Mouse (Mus musculus): ENCODE measurements around the gene Vipr1. TPM values are rescaled to one million over a fixed set of nuclear protein-coding genes. Genes with fewer than 3 reads are reported as not detected.
A peak's percentile ranks its signal among the peaks of the same experiment; 100 is the strongest.

The Vipr1 gene
- total RNA-seq, 4 experiments from 2014 or later, result 0.96 to 2.0 (median 1.2) TPM

GRCm38 (mm10) chr9:121677476-121677875 is 35.0 kb downstream of the Vipr1 start:
- no peak for DNase-seq (ENCODE audit: low spot score in 2 of 2)

GRCm38 (mm10) chr9:121679549-121679948 is 37.0 kb downstream of the Vipr1 start:
- peak in 1 of 2 experiments; percentile 24 for DNase-seq (ENCODE audit: low spot score in 2 of 2)

- no peak for DNase-seq (ENCODE audit: low spot score in 2 of 2)
Measured at GRCm38 (mm10) chr9:121681191-121681590, 38.7 kb downstream of the Vipr1 start.

- no peak for DNase-seq (ENCODE audit: low spot score in 2 of 2)
Measured at GRCm38 (mm10) chr9:121682037-121682680, 39.6 kb downstream of the Vipr1 start.

- no peak for DNase-seq (ENCODE audit: low spot score in 2 of 2)
Measured at GRCm38 (mm10) chr9:121684702-121685101, 42.2 kb downstream of the Vipr1 start.

- no peak for DNase-seq (ENCODE audit: low spot score in 2 of 2)
Measured at GRCm38 (mm10) chr9:121690200-121690651, 47.7 kb downstream of the Vipr1 start.

GRCm38 (mm10) chr9:121690734-121691133 is 48.2 kb downstream of the Vipr1 start:
- no peak for DNase-seq (ENCODE audit: low spot score in 2 of 2)

- no peak for DNase-seq (ENCODE audit: low spot score in 2 of 2)
Measured at GRCm38 (mm10) chr9:121694736-121695135, 52.2 kb downstream of the Vipr1 start.

- DNase-seq (ENCODE audit: low spot score in 2 of 2), result no peak
Measured at GRCm38 (mm10) chr9:121696626-121697025, 54.1 kb downstream of the Vipr1 start.

- DNase-seq (ENCODE audit: low spot score in 2 of 2), result peak; percentile 48 to 62
Measured at GRCm38 (mm10) chr9:121697150-121698049, 54.9 kb downstream of the Vipr1 start.

GRCm38 (mm10) chr9:121704261-121704645 is 61.7 kb downstream of the Vipr1 start:
- no peak for DNase-seq (ENCODE audit: low spot score in 2 of 2)

- peak; percentile 85 to 86 for DNase-seq (ENCODE audit: low spot score in 2 of 2)
Measured at GRCm38 (mm10) chr9:121704646-121705625, 62.4 kb downstream of the Vipr1 start, which contains the start of gene Sec22c. Gene Sec22c, minus strand, starts transcription at chr9:121705490.

- DNase-seq (ENCODE audit: low spot score in 2 of 2), result no peak
Measured at GRCm38 (mm10) chr9:121706029-121706675, 63.6 kb downstream of the Vipr1 start.

GRCm38 (mm10) chr9:121707801-121708200 is 65.3 kb downstream of the Vipr1 start:
- no peak for DNase-seq (ENCODE audit: low spot score in 2 of 2)

- DNase-seq (ENCODE audit: low spot score in 2 of 2), result no peak
Measured at GRCm38 (mm10) chr9:121708506-121709486, 66.3 kb downstream of the Vipr1 start.

- peak; percentile 98 to 99 for DNase-seq (ENCODE audit: low spot score in 2 of 2)
Measured at GRCm38 (mm10) chr9:121709898-121710583, 67.5 kb downstream of the Vipr1 start, which contains the start of gene Ss18l2. Gene Ss18l2, plus strand, starts transcription at chr9:121710329.

GRCm38 (mm10) chr9:121710584-121710975 is 68.1 kb downstream of the Vipr1 start:
- DNase-seq (ENCODE audit: low spot score in 2 of 2), result peak in 1 of 2 experiments; percentile 18

- no peak for DNase-seq (ENCODE audit: low spot score in 2 of 2)
Measured at GRCm38 (mm10) chr9:121717048-121717447, 74.5 kb downstream of the Vipr1 start.
